Mouse (Mus musculus) v-Abl transformed pro-B cells (cell line): ENCODE results near the gene Gm28230.

ENCODE experiments used
- in situ Hi-C, 2 experiments: fragments of 400-800 bp; cut with MboI; formaldehyde crosslinking; loops; one replicate each; pipeline ENCODE4 v1.15.1; 2025; ENCODE audit not compliant: unreplicated experiment in 2 of 2

Gene Gm28230

DNA sequence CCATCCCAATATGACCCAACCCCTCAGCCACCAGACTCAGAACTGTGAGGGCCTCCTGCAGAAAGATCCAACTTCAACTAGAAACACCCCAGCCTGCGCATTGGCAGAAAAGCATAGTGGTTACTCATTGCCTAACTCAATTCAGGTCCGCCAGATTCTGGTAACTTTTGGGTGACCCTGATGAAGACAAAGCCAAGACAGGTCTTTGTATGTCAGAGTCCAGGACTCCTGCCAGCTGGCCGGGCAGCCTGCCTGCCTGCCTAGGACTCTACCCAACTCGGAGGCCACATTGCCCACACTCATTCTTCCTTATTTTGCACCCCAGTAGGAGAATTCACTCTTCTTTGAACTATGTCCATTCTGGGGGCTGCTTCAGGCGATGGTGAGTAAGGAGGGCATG lies at the start of gene Gm28230:
Gene Gm28230 (plus strand): TSS at position 178 of the 400 bp plus-strand sequence.
- in situ Hi-C loops: loop anchor here in 1 of 2 experiments (25.0 kb wide), 1 partner anchor 1286 kb away; no protein-coding TSS in a partner anchor

DNA sequence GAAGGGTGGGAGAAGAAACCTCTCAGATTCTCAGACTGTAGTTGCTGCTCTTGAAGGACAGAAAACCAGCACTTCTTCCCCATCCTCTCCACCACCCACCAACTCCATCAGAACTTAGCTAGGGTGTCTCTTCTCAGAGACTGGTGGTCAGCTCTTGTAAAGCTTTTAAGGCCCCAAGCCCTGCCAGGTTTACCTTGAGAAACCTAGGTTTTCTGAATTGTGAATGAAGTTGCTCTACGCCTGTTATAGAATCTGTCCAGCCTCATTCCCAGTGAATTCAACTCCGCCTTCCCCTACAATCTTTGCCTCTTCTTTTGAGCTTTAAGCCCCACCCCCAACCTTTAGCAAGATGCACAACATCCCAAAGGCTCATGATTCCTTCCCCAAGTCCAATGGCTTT lies 49.4 kb upstream of the Gm28230 start:
- in situ Hi-C loops: loop anchor here (5.0 to 25.0 kb wide), 3 partner anchors 1085 to 1285 kb away; partner anchors contain the start of gene Chrna1 (in 1 of the 2)

DNA sequence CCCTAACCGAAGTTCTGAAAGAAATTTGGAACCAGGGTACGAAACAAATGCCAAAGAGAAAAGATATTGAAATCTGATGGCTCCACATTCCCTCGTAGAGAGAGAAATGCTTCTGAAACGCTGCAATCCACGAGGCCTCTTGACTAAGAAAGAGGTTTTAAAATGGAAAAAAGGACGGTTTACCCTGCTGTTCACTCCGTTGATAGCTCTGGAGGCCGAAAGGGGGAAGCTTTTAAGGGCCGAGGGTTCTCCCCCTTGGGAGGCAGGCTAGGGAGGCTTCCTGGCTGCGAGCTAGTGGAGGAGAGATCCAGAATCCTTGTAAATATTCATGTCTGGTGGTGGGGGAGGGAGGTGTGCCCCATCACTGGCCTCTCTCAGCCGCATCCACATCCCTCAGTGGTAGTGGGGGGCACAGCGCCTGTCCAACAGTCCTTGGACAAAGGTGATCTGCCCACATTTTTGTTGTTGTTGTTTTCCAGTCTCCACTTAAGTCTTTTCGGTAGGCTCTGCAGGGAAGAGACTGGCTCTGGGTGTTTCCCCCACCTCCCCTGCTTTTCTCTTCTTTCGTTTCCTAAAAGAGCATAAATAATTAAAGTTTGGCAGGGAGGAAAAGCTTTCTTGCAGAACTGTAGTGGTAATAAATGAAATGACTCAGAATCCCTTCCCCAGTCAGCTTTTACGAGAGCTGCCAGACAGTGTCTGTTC lies 47.5 kb upstream of the Gm28230 start, which contains the start of gene Hoxd11:
Gene Hoxd11 (plus strand): TSS at position 667 of the 705 bp plus-strand sequence.
- in situ Hi-C loops: loop anchor here (5.0 to 25.0 kb wide), 3 partner anchors 1083 to 1283 kb away; partner anchors contain the start of gene Chrna1 (in 1 of the 2)

DNA sequence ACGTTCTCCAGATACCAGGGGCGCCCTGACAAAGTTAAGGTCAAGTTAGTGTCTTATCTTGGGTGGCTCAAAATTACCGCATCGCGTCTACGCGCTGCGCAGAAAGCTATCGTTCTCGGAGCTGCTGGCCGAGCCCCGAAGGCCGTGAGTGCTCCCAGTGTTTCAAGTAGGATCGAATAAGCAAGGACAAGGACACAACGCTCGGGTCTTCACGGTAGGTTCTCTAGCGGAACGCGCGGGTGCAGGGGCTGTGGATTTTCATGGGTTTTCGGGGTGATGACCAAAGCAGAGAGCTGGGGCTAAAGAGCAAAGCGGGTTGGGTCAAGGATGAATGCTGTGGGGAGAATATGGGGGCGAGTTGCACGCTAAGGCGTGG lies 46.9 kb upstream of the Gm28230 start:
- in situ Hi-C loops: loop anchor here (5.0 to 25.0 kb wide), 3 partner anchors 1083 to 1283 kb away; partner anchors contain the start of gene Chrna1 (in 1 of the 2)

DNA sequence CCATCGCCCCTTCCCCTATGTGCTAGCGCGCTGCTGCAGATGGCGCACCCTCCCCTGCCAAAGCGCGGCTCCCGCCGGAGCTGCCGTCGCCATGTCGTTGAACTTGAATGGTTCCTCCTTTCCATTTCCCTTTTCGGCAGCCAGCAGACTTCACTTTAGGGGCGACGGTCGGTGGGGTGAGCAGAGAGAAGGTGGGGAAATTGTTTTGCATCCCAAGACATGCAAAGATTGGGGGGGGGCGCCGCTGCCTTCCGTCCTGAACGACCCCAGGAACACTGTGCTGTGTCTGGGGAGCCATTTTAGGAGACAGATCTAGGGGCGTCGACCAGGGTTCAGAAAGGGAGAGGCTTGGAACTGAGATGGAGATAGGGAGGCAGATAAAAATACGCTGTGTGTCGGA lies 46.5 kb upstream of the Gm28230 start:
- in situ Hi-C loops: loop anchor here (5.0 to 25.0 kb wide), 3 partner anchors 1082 to 1282 kb away; partner anchors contain the start of gene Chrna1 (in 1 of the 2)

DNA sequence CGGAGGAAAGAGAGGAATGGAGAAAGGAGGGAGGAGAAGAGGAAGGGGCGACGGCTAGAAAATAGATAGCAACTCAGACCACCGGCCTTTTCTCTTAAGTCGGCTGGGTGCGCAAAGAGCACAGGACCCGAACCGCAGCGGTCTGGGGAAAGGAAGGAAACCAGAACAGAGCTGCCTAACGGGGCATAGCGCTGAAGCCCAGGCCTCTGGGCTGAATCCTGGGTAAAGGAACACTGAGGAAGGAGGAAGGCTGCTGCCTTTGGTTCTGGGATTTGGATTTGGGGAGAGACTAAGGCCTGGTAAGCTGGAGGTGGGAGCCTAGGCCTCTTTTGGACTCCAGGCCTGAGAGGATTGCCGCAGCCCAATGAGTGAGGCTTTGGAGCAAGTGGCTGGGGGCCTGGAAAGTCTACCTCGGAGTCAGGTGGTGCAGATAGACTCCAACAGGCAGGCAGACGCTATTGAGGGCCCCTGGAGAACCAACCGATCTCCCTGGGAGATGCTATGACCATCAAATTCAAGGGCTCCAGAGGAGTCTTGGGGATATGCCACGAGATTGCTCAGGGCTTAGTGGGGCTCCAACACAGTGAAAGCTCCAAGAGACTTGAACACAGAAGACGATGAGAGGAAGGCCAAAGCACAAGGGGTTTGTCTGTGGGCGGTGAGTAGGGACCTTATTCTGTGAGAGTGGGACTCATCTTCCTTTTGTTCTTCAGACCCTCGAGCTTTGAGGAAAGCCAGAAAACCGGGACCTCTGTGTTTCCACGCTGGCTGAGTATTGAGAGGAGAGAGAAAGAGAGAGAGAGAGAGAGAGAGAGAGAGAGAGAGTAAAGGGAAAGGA lies 45.7 kb upstream of the Gm28230 start:
- in situ Hi-C loops: loop anchor here (25.0 kb wide), 2 partner anchors 1082 to 1282 kb away; no protein-coding TSS in a partner anchor

DNA sequence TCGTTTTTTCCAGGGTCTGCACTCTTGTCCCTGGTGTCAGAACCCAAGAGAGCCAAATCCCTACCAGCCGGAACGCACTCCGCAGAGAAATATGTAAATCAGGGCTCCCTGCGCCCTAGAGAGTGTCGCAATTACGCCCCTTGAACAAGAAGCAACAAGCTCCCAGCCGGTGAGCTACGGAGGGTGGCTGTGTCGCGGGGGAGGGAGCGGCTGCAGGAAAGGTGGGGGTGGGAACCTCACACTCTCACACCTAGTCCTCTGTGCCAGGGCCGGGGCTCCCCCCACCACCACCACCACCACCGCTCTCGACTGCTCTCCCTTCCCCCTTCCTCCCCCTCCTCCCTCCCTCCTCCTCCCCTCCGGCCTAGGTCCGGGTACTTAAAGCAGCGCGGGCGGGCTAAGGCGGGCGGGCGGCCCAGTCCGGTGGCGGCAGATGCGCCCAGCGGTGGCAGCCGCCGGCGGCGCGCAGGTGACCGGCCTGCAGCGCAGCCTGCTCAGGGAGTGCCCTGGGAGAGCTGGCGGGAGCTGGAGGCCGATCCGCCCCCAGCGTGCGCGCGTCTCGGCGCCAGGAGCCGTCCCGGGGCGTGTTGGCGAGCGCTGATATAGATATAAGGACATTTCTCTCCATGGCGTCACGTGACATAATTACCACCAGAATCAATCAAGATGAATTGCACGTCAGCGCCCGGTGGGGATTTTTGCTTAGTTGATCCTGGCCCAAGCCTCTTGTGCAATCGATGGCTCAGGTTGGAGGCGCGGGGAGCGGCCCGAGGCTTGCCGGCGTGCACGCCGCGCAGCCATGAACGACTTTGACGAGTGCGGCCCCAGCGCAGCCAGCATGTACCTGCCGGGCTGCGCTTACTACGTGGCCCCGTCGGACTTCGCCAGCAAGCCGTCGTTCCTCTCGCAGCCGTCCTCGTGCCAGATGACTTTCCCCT lies 44.7 kb upstream of the Gm28230 start:
- in situ Hi-C loops: loop anchor here (25.0 kb wide), 2 partner anchors 1080 to 1280 kb away; no protein-coding TSS in a partner anchor

DNA sequence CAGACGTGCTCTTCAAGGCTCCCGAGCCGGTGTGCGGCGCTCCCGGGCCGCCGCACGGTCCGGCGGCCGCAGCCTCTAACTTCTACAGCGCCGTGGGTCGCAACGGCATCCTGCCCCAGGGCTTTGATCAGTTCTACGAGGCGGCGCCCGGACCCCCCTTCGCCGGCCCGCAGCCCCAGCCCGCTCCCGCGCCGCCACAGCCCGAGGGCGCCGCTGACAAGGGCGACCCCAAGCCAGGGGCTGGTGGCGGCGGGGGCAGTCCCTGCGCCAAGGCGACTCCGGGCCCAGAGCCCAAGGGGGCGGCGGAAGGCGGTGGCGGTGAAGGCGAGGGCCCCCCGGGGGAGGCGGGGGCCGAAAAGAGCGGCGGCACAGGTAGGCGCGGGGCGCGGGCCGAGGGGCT lies 43.7 kb upstream of the Gm28230 start:
- in situ Hi-C loops: loop anchor here (25.0 kb wide), 2 partner anchors 1080 to 1280 kb away; no protein-coding TSS in a partner anchor

DNA sequence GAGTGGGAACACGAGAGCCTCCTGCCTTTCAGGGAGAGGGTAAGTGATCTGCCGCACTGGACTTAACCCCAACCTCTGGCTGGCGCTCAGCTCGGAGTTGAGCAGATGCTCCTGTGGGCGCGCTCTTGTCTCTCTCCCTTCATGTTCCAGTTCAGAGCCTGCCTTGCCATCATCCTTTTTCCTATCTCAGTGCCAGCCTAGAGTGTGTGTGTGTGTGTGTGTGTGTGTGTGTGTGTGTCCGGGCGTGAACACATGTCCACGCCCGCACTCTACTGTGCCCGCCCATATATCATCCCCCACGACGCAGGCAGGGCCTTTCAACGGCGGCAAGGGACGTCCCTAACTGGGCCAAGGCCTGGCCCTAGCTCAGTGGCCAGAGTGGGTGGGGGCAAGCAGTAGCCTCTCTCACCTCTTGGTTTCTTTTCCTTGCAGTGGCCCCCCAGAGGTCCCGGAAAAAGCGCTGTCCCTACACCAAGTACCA lies 43.0 kb upstream of the Gm28230 start:
- in situ Hi-C loops: loop anchor here (25.0 kb wide), 2 partner anchors 1079 to 1279 kb away; no protein-coding TSS in a partner anchor

DNA sequence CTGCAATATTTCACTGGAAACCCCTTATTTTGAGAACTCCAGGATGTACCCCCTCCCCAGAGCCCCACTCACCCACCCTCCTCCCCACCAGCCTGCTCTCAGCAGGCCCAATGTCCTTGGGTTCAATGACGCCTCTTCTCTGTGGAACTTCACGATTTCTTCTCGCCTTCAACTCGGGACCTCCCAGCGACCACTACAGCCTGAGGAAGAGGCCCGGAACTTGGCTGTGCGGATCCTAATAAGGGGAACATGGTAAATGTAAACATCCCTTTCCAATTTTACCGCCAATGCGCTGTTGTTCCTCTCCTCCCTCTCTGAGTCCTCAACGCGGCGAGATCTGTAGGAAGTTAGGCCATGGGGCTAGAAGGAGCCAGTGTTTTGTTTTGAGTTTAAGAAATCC lies 42.4 kb upstream of the Gm28230 start:
- in situ Hi-C loops: loop anchor here (25.0 kb wide), 2 partner anchors 1078 to 1278 kb away; no protein-coding TSS in a partner anchor

DNA sequence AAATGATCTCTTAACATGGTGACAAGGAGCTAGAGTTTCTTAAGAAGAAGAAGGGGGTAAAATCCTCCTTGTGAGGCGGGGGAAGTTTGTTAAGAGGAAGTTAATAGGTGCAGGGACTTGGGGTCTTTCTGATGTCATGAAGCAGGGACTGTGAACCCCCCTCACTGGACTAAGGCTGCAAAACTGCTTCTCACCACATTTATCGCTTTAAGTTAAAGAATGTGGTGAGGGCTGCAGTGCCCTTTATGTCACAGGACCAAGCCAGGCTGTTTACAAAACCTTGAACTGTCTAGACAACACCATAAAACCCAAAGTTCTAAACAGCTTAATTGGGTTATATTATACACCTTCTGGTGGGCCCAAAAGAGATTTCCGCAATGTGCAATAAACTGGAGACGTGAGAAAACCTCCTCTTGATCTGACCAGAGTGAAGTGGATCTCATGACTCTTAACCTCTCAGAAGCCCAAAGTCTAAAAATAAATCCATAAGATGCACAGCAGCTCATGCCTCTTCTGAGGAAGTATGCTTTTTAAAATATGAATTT lies 41.4 kb upstream of the Gm28230 start:
- in situ Hi-C loops: loop anchor here (25.0 kb wide), 2 partner anchors 1077 to 1277 kb away; no protein-coding TSS in a partner anchor

DNA sequence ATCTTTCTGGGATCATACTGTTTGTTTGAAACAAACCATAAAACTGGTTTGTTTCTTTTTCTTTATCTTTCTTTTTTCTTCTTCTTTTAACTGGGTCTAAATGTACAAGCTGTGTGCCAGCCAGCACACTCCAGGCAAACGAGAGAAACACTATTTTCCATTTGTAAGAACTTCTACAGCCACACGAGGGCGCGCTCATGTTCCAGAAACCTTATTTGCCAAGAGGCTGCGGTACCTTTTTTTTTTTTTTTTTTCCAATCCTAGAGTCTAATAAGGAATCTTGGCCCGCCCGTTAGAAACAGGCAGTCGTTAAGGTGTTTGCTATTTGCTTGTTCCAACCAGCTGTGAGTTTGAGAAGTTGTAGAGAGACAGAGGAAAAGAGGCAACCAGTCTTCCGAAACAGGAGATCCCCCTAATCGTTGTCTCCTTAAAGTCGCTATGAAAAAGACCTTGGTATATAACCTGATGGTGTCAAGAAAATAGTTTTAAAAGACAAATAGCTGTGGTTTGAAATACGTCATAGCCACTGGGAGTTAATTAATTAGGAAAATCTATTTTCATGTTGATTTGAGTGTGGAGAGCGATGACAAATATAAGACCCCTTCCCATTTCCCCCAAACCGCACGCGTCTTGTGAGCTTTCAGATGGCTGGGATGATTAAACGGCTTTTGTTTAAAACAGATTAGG lies 40.1 kb upstream of the Gm28230 start:
- in situ Hi-C loops: loop anchor here (25.0 kb wide), 2 partner anchors 1076 to 1276 kb away; no protein-coding TSS in a partner anchor

DNA sequence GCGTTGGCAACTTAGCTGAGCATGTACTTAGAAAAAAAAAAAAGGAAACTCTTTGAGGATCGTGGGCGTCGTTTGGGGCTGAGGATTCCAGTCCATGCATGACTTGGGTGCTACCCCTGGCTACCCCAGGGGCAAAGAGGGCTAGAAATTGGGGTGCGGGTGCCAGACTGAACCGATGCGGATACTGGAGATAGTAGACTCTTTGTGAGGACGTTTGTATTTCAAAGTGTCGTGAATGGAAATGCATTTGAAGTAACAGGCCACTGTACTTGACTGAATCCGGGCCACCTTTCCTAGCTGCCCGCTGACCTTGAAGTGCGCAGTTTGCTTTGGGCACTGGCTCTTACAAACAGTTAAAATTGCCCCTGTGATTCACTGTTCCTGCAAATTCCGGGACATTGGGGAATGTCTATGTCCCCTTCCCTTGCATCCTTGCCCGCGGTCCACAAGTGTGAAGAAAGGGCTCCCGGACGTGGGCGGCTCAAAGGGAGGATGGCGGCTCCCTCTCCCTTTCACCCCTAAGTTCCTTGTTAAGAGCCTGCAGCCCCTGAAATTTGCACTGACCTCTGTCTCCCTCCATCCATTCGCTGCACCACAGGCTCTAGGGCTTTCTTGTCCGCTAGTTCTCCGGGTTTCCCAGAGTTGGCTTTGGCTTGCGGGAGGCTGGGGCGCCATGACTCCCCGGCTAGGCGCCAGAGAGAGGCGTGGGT lies 39.4 kb upstream of the Gm28230 start:
- in situ Hi-C loops: loop anchor here (25.0 kb wide), 2 partner anchors 1075 to 1275 kb away; no protein-coding TSS in a partner anchor

DNA sequence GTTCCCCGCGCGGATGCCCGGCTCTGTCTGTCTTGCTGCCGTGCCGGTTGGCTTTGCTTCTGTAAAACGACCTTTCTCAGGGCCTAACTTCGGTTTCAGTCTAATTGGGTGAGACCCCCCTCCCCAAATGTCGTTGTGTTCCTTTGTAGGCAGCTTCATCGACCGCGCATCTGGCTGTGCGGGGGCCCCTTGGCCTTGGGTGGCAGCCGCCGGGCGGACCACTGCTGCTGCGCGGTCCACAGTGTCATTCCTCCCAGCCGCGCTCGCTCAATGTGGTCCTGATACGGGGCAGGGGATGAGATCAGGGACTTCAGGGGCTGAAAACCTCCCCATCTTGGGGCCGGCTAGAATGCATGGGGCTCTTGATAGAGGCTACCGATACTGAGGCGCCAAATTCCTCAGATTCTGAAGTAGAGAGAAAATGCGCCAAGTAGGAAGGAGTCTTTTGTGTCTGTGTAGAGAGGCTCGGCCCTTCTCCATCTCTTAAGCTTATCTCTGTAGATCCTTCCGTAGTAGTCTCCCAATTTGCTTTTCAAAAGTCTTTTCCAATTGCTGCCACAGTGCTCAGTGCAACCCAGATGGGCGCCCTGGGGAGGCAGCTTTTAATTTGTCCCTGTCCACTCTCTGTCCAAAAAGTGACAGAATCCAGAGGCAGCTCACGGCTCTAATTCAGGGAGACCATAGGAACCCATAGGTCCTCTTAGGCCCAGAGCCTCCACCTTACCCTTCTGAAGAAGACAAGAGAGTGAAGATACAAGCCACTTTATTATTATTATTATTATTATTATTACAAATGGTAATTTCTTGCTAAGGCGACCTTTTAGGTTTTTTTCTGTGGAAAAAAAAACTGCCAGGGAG lies 38.6 kb upstream of the Gm28230 start:
- in situ Hi-C loops: loop anchor here (25.0 kb wide), 2 partner anchors 1074 to 1274 kb away; no protein-coding TSS in a partner anchor

DNA sequence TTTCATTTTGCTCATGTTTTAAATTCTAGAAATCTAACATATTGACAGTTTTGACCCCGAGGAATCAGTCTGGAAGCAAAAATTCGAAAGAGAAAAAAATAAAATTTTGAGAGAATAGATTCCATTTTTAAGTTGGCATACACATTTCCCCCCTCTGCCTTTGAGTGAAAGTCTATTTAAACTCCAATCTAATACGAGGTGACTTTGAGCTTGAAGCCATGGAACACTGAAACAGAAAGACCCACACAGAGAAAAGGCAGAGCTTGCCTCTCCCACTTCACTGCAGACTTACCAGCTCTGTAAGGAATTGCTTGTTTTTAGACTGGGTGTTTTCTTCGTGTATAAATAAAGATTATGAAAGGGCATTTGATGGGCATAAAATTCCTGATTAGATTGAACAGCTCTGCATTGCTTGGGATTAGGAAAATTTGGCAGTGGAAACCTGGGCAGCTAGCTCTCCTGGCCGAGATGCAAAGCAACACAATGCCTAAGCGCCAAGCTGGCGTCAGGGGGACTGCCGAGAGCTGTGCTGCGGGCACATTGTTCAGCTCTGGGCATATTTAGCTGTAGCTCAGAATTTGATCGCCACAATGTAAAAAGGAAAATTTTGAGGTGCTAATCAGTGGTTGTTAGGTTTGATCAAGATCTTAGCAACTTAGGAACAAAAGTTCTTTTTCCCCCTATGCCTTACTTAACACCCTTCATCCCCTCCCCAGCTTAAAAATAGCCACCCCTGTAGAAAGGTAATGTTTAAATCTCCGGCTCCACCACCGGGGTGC lies 37.5 kb upstream of the Gm28230 start:
- in situ Hi-C loops: loop anchor here (25.0 kb wide), 2 partner anchors 1073 to 1273 kb away; no protein-coding TSS in a partner anchor
